Mouse (Mus musculus) mature B cell (primary cell): ENCODE data around the gene Mettl6.

Experiments
- in situ Hi-C: fragments of 300-500 bp; cut with MboI; formaldehyde crosslinking; loops from 2 replicates; pipeline ENCODE4 v1.14.3; 2019

Gene Mettl6

GRCm38 (mm10) chr14:31494975-31495455, at the start of gene Mettl6:
Gene Mettl6, minus strand, starts transcription at chr14:31495040.
- in situ Hi-C loops, result no loop called here

GRCm38 (mm10) chr14:31543885-31544442, 49.1 kb upstream of the Mettl6 start:
- in situ Hi-C loops, result no loop called here

DNA sequence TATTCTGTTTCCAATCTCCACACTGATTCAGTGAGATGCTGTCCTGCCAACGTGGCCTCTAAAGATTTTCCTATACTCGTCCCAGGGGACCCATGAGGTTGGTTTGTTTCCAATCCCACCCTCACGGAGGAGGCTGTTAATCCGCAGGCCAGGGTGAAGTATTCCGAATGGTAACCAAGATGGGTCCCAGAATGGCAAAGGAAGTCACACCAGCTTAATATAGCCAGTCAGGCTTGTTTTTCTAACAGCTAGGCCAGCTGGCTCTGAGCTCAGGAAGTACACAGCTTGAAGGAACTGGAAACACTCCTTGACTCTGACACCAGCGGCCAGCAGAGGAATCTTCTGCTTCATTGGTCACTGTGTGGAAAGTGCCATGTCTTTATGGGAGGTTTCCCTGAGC, 42.5 kb upstream of the Mettl6 start:
- in situ Hi-C loops, result no loop called here

- in situ Hi-C loops, result no loop called here
These were observed 37.8 kb upstream of the Mettl6 start for GRCm38 (mm10) chr14:31532656-31533055.

DNA sequence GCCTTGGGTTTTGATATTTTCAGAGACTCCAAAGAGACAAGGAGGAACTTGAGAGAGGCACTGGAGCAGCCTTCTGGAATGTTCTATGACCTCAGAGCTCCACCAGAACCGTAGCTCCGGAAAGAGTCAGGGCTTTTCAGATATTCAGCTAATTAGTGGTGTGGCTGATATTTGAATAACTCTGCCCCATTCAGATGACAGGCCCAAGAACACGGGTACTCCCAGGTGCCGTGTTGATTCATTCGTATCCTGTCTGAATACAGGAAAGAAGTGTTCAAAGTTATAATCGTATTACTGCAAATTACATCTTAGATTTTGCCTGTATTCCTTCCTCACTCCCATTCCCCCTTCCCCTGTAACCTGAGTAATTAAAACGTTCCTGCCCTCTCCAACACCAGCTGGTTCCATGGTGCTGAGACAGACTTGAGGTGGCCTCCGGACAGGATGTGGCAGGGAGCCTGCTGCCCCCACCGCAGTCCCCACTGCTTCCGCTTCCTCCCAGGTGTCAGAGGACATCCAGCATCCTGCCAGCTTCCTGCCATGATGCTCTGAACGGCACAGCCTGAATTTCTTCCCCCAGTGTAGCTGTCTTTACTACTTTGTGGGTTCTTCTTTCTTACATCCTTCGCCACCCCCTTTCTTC, 36.8 kb upstream of the Mettl6 start:
- in situ Hi-C loops, result no loop called here

- in situ Hi-C loops, result no loop called here
These were observed 36.0 kb upstream of the Mettl6 start for GRCm38 (mm10) chr14:31530847-31531246.

DNA sequence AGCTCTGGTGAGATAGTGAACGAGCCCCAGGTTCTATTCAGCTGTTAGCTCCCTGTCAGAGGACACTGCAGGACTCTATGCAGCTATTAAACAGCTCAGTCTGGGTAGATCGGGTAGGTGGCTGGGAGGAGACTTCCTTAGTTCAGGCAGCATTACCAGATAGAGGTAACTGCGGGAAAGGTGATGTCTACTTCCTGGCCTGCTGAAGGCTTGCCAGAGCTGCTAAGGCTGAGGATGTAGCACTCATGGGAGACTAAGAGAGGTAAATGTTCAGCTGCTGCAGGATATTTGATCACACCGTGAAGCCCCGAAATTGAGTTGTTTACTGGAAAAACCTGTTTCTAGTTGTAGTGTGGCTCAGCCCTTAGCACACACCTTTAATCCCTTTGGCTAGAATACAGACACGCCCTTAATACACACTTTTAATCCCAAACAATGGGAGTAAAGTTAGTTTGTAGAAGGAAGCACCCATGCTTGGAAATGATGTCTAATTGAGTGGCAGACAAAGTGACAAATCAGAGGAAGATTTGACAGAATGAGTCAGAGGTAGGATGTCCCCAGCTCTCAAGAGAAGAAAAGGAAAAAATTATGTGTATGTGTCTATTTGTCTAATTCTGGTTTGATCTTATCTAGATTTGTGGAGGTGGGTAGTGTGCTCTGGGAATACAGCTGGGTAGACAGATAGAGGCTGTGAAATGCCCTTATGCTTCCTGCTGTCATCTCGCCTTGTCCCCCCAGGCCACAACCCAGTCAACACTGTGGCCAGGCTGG, 30.4 kb upstream of the Mettl6 start:
- in situ Hi-C loops, result no loop called here

DNA sequence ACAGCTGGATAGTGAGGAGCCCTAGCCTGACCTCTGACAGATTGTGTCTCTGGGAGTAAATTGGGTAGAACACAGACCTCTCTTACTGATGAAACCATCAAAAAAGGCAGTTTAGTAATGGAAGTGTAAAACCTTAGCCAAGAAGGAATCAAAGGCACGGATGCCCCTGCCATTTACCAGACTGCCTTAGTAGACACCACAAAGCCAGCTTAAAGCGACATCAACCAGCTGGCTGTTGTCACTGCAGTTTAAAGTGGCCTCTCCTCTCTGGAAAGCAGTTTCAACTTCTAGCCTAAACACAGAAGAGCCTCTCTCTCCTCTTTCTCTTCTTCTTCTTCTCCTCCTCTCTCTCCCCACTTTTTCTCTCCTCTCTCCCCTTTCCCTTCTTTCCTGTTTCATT, 26.5 kb upstream of the Mettl6 start:
- in situ Hi-C loops, result no loop called here

DNA sequence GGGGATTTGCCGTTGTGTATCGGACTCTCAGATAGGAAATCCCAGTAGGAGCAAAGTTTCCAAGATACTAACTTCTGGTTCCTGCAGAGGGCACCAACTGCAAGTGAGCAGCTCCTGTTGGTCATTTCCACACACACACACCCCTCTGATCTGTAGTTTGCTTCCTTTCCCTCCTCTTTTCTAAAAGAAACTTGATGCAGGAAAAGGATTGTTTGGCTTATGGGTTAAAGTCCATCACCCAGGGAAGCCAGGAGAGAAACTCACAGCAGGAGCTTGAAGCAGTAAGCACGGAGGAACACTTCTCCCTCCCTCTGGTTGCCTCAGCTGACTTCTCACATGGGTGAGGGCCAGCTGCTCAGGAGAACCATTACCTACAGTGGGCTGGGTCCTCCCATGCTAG, 24.3 kb upstream of the Mettl6 start:
- in situ Hi-C loops, result no loop called here

DNA sequence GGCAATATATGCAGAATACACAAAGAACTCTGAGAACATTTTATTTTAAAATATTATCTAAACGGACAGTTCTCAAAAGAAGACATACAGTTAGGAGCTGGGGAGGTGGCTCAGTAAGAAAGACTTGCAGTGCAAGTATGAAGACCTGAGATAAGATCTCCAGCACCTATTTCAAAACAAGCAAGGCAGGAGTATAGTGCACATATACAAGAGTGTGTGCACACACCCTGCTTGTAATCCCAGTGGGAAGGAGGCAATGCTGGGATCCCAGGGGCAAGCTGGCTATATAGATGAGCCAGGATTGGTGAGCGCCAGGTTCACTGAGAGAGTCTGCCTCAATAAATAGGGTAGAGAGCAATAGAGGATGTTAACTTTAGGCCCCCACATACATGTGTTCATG, 21.1 kb upstream of the Mettl6 start:
- in situ Hi-C loops, result no loop called here

DNA sequence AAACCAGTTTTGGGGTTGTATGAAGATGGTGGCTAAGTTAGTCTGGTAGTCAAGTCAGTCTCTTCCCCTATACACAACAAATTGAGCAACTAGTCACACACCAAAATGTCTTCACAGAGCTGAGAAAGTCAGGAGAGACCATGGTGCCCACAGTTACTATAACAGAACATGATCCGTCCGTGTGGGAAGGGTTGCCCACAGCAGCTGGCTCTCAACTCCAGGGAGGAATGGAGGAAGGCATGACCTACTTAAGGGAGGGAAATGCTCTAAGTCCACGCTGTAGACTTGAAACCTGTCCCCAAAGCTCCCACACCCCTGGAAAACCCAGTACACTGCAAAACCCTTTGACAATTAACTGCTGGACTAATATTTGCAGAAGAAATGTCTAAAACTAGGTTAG, 15.5 kb upstream of the Mettl6 start:
- in situ Hi-C loops, result no loop called here

DNA sequence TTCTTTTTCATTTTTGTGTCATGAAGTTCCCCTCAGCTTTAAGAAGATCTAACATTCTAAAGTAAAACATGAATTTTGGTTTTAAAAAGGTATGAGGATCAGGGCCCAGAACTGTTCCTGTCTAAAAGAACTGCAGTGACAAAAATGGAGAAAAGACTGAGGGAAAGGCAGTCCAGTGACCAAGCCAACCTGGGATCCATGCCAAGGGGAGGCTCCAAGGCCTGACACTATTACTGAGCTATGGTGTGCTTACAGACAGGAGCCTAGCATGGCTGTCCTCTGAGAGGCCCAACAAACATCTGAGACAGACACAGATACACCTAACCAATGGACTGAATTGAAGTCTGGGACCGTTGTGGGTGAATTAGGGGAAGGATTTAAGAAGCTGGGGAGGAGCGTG, 15.1 kb upstream of the Mettl6 start:
- in situ Hi-C loops, result no loop called here

- in situ Hi-C loops, result no loop called here
These were observed 11.6 kb upstream of the Mettl6 start for GRCm38 (mm10) chr14:31506456-31506855.

DNA sequence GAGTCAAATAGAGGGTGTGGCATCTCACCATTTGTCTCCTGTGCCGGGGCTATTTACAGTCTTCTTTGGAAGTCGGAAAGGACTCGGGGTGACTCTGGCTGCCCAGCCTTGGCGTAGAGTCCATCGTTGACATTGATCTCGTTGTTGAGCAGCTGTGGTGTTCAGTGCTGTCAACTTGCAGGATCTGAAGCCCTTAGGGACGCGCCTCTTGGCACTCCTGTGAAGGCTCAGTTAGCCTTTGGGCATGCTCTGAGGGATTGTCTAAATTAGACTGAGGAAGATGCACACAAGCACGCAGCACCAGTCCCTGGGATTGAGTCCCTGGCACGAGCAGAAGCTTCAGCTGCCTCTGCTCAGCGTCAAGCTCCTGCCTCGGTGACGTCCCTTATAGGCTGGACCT, 8.6 kb upstream of the Mettl6 start:
- in situ Hi-C loops, result no loop called here

DNA sequence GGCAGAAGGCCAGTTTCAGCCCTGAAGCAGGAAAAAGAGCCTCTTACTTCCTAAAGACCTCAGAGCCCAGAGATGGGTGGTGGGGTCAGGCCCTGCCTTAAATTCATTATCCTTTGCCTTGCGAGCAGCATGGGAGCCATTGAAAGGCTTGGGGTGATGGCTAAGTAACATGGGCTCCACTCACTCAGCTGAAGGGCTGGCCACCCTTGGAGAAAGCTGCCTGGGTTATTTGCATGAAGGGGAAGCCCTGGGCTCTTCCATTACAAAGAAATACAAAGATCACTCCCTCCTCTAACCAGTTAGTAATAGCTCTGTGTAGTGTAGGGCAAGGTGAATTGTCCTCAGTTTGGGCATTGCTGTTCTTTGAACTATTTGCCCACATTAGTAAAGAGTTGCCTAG, 4.7 kb upstream of the Mettl6 start:
- in situ Hi-C loops, result no loop called here

GRCm38 (mm10) chr14:31496241-31496646, 1.4 kb upstream of the Mettl6 start:
- in situ Hi-C loops, result no loop called here

DNA sequence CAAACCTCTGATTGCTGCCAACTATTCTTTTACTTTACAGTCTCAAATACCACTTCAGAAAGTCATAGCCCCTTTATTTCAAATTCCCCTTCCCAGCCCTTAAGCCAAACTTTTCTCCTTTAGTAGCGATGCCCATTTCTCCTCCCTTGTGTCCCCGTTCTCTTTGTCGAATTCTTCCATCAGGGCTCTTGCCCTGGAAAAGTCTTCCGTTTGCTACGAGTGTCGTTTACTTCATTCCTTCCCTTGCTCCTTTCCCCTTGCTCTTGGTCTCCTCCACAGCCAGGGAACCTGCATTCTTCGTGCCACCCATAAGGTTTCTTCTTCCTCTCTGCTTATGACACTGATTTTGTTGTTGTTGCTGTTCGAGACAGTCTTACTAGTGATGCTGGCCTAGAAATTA, 698 bp upstream of the Mettl6 start:
- in situ Hi-C loops, result no loop called here

DNA sequence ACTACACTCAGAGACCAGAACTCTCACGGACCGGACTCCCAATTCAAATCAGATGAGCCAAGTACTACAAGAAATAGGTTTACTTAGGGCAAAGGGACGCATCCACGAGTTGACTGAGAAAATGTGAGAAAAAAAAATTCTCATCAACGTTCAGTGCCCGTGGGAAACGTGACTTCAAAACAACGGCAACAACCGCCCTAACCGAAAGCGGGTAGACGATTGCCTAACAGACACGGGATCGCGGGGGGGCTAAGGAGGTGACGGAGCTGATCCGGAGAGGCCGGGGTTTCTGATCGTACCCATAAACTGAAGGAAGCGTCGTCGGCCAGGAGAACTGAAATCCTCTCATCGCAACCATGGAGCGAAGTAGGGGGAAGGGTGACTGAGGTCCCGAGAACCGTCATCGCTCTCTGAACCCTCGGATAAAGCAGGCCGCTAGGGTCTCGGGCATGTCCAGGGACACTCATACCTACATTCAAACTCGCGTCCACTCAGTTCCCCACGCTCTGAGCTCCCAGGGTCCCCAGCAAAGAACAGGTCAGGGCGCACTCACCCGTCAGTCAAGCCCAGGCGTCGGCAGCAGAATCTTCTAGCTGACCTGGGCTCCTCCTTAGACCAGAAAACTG, 378 bp downstream of the Mettl6 start, which contains the start of gene Eaf1:
TSS of gene Eaf1 (plus strand) at position 51 of the 626 bp plus-strand sequence.
- in situ Hi-C loops, result no loop called here

DNA sequence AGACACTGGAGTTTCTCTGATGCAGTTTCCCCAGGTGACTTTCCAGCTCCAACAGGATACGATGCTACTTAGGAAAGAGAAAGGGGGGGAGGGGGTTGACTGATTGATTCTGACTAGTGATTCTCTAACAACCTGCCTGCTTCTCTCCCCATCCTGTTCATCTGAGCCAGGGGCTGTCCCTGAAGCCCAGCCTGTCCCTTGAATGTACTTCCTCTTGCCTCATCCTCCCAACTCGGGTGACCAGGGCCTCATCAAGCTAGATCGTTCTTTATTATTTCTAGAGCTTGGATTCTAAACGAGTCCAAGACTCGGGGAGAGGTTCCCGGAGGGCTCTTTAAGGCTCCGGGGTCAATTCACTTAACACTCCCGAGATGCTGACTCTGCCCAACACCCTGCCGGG, 939 bp downstream of the Mettl6 start:
- in situ Hi-C loops, result no loop called here

GRCm38 (mm10) chr14:31488055-31488454, 6.8 kb downstream of the Mettl6 start:
- in situ Hi-C loops, result no loop called here

- in situ Hi-C loops, result no loop called here
These were observed 8.4 kb downstream of the Mettl6 start for GRCm38 (mm10) chr14:31486465-31486864.

DNA sequence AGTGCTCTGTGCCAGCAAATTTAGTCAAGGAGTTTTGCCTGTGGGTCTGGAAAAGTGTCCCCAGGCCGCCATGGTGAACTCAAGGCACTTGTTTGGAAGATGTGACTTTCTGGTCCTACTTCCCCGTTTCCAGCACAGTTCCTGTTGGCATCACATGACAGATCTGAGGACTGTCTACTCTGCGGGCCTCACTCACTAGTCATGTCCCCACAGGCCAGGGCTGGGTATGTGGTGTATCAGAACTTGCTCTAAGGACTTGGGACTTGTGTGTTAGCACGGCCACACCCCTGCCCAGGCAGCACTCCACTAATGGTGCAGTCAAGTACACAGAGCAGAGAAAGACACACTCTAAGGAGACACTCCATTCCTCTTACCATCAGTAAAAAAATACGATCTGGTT, 12.4 kb downstream of the Mettl6 start:
- in situ Hi-C loops, result no loop called here

GRCm38 (mm10) chr14:31473297-31473696, 21.5 kb downstream of the Mettl6 start:
- in situ Hi-C loops, result no loop called here
